Mouse (Mus musculus): ENCODE data around the gene Klhl6.
"Not testable (repeated sequence)": the region's sequence is repeated elsewhere in the genome, so short reads cannot be mapped to it uniquely, and the experiment has no call there.

The Klhl6 gene

DNA sequence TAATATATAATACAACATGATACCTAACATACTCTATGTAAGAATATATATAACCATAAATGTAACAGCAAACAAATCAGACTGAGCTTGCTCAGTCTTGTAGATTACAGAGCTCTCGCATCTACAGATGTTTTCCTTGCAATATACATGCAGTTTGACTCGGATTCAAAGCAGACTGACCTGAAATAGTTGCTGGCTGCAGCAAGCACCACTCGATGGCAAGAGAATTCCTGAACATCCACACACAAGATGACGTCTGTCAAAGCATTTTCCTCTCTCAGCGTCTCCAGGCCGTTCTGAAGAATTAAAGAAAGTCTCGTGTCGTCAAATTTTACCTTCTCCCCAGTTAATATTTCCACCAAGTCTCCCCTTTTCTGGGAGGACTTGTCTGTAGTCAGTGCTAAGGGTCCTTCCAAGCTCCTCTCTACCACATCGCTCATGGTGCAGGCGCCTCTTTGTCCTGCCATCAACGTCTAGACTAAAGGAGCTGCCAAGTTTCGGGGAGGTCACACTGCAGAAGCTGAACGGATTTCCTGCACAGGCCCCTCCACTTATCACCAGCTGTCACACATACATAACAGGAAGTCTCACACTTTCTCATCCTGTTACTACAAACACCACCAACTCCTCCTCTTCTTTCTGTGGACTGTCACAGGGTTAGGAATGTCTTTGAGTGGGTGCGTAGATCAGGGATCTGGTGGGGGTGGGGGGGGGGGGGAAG, at the start of gene Klhl6:
Gene Klhl6, minus strand, starts transcription at position 501 of the 721 bp plus-strand sequence.
- in situ Hi-C loops (cut with MseI, MboI): no loop called here

DNA sequence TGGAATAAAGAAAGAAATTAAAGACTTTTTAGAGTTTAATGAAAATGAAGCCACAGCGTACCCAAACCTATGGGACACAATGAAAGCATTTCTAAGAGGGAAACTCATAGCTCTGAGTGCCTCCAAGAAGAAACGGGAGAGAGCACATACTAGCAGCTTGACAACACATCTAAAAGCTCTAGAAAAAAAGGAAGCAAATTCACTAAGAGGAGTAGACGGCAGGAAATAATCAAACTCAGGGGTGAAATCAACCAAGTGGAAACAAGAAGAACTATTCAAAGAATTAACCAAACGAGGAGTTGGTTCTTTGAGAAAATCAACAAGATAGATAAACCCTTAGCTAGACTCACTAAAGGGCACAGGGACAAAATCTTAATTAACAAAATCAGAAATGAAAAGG, 44.4 kb upstream of the Klhl6 start:
- in situ Hi-C loops (cut with MseI, MboI): not testable (repeated sequence)

DNA sequence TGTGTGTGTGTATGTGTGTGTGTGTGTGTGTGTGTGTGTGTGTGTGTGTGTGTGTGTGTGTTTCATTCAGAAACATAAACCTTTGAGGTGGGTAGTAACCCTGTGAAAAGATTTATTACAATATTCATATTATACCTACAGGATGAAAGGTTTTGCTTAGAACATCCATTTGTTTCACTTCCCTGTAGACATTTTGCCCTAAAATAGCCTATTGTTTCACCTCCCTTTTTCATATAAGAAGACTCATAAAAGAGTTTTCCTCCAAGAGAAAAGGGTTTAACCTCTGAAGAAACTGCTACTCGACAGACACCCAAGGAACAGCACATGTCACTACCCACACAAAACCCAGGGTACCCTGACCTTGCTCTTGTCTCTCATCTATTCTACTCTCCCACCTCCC, 40.0 kb upstream of the Klhl6 start:
- in situ Hi-C loops (cut with MseI, MboI): no loop called here

DNA sequence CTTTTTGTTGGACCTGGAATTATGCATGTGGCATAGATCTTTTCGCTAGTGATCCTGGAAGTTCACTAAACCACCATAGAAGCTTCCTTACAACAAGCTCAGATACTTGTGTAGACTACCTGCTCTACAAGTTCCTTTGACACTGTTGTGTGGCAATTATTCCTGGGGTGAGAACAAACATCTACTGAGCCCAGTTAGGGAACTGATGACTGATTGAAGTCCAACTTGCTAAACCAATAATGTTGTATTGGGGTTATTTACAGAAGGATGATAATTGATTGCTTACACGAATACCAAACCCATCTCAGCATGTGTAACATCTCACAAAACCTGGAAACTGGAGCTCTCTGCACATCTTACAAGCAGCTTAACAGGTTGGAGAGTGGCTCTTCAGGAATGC, 39.0 kb upstream of the Klhl6 start:
- in situ Hi-C loops (cut with MseI, MboI): no loop called here

DNA sequence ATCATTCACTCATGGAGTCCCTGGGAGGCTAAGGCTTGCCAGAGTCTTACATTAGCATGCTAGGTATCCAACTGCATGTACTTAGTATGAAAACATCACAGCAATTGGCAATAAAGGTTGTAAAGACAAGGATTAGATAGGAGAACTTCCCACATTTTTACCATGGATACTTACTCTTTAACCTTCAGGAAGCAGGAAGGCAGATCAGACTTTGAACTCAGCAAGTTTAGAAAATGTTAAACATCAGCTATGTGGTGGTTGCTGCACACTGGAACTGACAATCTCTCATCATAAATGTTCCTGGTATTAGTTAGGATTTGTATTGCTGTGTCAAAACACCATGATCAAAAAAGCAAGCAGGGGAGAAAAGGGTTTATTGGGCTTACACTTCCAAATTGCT, 29.8 kb upstream of the Klhl6 start:
- in situ Hi-C loops (cut with MseI, MboI): no loop called here

DNA sequence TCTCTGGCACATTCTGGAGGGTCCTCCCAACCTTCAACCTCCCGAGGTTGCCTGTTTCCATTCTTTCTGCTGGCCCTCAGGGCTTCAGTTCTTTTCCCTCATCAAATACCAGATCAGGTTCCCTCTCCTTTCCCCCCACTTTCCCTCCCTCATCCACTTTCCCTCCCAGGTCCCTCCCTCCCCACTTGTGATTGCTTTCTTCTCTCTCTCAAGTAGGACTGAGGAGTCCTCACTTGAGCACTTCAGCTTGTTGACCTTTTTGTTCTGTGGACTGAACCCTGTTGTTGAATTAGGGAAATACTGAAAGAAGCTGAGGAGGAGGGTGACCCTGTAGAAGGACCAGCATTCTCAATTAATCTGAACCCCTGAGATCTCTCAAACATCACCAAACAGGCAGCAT, 23.2 kb upstream of the Klhl6 start:
- in situ Hi-C loops (cut with MseI, MboI): no loop called here

DNA sequence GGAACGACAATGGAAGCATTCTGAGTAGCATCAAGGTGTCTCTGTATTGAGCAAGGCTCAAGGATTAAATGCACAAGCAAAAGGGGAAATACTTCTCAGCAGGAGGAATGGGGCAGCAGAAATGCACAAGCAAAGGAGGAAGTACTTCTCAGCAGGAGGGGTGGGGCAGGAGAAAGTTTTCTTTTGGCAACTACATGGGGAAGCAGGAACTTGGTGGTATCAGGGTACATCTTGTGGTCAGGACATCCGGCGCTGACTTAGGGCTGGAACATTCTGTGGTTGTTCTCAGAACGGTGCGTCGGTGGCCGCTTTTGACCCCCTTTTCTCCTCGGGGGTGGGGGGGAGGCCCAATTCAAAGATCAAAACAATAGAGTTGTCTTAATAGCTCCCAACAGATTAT, 17.4 kb upstream of the Klhl6 start:
- in situ Hi-C loops (cut with MseI, MboI): not testable (repeated sequence)

DNA sequence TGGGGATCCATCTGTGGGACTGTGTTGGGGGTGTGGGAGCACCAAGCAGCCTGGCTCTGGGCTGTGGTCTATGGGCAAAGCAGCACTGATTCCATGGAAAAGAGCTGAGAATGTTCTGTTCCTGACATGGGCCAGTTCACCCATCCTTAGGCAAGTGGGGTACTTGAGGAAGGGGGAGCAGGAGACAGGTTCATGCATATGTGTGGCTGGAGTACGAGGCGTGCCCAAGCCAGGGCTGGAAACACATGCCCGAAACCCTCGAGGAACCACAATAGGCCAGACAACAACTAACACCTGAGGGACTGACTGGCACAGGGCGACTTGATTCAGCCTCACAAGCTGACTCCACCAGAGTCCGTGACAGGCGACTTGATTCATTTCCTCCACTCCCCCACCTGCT, 14.8 kb upstream of the Klhl6 start:
- in situ Hi-C loops (cut with MseI, MboI): no loop called here

DNA sequence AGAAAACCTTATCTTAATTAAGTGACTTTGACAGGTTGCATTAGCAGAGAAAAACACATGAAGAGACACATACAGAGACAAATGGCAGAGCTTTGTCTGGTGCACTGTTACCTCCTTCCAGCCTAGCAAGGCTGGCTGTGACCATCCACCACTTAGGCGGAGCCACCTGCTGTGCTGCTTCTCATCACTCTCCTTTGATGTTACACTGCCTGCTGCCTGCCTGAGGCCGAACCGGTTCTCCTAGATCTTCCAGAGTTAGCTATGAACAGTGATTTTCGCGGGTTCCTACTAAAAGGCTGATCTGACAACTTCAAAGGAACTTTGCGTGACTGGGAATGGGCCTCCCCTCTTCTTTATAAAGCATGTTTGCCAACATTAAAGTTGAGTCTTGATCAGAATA, 14.1 kb upstream of the Klhl6 start:
- in situ Hi-C loops (cut with MseI, MboI): not testable (repeated sequence)

DNA sequence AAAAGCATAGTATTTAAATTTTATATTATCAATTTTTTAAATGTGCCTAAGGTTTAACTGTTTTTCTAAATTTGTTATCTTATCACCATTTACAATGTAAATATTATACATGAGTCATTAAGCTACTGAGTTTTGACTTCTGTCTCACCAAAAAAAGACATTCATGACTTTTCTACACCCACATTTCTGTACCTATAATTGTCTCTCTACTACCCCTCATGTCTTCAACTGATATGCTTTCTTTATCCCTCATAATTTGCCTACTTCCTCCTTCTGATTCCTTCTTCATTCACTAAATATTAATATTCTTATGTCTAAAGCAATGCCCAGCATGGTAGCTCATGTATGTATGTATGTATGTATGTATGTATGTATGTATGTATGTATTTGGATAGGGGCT, 13.0 kb upstream of the Klhl6 start:
- in situ Hi-C loops (cut with MseI, MboI): no loop called here

DNA sequence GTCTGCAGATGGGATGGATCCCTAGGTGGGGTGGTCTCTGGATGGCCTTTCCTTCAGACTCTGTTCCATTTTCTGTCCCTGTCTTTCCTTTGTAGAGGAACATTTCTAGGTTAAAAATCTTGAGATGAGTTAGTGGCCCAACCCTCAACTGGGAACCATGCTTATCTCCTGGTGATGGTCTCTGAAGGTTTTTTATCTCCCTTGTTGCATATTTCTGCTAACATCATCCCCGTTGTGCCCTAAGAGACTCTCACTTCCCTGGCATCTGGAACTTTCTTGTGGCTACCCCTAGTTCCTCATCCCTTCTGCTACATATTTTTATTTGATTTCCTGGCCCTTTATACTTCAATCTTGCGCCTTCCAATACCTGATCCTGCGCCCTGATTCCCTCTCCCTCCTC, 10.4 kb upstream of the Klhl6 start:
- in situ Hi-C loops (cut with MseI, MboI): no loop called here

DNA sequence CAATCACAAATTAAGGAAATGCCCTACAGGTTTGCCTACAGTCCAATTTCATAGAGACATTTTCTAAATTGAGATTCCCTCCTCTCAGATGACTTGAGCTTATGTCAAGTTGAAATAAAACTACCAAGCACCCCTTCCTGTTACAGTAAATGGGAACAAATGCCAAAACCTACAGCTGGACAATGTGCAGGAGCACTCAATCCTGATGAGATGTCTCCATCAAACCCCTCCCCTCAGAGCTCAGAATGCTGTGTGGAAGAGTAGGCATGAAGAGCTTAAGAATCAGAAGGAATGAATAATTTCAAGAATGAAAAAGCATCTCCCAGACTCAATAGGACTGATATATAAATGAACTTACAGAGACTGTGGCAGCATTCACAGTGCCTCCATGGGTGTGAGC, 7.7 kb upstream of the Klhl6 start:
- in situ Hi-C loops (cut with MseI, MboI): no loop called here

DNA sequence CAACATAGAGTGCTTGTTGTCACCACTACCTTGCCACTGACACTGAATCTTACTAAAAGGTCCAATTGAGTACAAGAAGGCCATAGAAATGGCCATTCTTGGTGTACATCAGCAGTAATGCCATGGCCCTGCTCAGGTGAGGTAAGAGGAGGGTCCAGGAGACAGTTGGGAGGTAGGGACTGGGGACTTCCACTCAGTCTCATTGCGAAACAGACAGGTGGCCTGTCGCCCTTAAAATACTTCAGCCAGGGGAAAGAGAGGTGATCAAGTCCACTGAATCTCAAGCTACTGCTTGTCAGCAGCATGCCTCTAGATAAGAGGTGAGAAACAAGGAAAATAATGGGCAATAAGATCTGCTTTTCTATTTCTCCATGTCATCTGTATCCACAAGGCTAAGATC, 4.8 kb upstream of the Klhl6 start:
- in situ Hi-C loops (cut with MseI, MboI): no loop called here

DNA sequence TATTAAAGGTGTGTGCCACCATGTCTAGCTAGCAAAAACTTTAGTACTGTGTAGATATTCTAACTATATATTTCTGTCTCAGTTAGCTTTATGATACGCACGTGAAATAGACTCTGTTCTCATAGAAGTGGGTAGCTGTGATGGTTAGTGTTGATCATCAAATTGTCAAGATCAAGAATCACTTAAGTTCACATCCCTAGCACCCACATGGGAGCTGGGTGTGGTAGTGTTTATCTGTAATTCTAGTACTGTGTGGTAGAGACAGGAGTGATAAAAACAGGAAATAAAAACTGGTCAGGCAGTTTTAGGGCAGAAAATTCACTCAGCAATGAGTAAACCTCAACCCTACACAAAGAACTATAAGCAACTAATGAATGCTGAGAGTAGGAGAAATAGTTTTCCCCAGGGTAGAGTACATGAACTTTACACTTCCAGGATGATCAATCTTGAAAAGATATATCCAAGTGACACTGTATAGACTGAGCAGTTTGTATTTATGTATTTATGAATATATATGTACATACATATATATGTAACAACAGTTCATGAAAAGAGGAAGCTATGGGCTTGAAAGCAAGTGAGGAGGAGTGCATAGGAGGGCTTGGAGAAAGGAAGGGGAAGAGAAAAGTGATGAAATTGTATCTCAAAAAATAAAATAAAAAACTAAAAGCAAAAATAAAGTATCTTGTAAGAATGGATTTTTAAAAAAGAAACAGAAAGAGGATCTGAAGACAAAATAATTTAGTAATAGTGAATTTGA, 2.2 kb upstream of the Klhl6 start:
- in situ Hi-C loops (cut with MseI, MboI): no loop called here

DNA sequence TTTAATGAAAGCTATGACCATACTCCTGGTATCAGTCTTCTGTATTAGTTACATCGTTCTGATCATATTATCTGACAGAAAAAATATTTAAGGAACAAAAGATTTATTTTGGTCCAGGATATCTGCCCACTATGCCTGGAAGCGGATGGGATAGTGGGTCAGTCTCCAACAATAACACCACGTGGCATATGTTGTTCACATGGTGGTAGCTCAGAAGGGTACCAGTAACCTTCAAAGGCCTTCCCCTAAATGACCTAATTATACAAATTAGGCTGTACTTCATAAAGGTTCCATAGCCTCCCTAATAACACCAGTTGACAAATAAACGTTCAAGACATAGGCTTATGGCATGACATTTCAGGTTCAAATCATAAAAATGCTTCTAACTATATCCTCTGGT, 722 bp upstream of the Klhl6 start:
- in situ Hi-C loops (cut with MseI, MboI): no loop called here

DNA sequence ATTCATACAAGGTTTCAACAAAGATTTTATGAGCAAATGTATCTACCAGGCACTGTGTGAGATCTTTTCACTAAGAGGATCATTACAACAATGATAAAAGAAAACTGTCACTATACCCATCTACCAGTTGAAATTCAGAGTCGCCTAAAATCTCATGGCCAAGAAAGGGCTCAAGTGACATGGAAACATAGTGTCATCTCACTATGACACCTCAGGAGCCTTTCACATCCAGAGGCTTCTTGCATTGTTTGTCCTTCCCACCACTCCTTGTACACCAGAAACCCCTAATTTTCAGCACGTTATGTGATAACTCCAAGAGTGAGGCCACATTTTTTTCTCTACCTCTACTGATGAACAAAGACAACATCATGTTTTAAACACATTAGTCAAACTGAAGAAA, 1.2 kb downstream of the Klhl6 start:
- in situ Hi-C loops (cut with MseI, MboI): no loop called here

DNA sequence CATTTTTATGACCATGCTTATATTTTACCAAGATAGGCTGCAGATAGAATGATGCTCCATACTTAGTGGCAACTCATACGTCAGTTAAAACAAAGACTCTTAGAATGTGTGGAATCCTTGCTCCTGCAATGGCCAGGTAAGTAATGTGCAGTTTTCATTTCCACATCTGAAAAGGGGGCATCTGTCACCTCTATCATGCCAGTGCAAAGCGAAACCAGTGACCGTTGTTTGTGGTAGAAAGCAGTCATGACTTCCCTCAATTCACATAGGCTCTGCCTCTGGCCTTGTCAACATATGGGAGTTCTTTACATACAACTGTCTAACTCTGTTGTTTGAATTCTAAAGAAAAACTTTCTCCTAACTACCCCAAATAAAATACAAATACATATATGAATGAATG, 1.8 kb downstream of the Klhl6 start:
- in situ Hi-C loops (cut with MseI, MboI): no loop called here

DNA sequence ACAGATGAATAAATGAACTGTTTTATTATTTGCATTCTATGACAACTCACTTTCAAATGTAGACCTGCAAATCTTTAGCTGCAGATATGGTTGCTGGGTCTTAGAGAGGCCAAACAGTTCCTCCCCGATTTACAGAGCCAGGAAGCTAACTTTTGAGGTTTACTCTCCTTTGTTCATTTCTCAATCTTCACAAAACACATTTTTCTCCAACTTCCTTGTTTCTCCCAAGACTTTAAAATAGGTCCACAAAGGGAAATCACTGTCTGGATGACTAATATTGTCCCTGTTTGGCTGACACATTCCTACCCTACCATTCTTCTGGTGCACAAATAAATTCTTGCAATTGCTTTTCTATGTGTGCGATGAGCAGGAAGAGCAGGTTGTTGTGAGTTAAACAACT, 3.1 kb downstream of the Klhl6 start:
- in situ Hi-C loops (cut with MseI, MboI): no loop called here

DNA sequence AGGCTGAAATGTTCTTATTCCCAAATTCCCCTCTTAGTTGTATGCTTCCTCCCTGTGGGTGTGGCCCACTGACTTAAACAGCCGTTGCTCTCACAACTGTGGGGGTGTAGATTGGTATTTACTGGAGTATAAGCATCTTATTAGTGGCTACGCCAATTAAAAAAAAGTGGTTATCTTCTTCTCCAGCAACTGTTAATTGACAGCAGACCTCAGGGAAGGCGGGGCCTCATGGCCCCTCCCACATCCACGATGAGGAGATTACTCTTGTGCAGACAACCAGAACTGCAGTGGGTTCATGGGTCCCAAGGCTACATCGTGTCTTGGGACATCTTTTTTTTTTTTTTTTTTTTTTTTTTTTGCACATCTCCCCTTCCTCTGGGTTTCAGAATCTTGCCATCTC, 5.6 kb downstream of the Klhl6 start:
- in situ Hi-C loops (cut with MseI, MboI): no loop called here

DNA sequence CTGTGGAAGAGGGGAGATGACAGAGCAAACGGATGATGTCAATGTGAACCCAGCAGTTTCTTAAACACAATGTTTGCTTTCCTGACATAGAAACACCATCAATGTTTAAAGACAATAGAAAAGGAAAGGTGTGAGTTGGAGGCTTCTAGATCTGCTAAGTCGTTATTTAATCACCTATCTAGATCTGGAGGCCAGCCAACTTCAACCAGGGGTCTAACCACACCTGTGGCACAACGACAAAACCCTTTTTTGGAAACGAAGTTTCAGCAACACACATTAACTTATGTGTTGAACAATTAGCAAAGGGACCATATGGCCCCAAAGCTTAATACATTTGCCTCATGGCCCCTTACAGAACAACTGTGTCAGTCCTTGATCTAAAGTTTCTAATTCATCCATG, 6.0 kb downstream of the Klhl6 start:
- in situ Hi-C loops (cut with MseI, MboI): no loop called here

DNA sequence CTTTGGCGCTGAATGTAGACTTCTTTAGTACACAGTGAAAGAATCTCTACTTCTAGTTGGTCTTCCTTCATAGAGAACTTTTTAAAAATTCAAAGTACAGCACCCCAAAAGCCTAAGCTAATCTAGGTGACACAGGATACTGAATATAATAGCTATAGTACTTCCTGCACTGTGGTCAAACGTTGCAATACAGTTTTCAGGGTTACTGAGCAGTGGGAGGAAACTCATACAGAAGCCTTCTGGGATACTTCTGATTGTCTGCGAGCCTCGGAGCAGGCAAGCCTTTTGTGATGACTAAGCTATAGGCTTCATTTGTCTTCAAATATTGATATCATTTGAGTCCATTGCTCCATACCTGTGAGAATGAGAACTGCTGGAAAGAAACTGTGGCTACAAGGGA, 7.4 kb downstream of the Klhl6 start:
- in situ Hi-C loops (cut with MseI, MboI): no loop called here

DNA sequence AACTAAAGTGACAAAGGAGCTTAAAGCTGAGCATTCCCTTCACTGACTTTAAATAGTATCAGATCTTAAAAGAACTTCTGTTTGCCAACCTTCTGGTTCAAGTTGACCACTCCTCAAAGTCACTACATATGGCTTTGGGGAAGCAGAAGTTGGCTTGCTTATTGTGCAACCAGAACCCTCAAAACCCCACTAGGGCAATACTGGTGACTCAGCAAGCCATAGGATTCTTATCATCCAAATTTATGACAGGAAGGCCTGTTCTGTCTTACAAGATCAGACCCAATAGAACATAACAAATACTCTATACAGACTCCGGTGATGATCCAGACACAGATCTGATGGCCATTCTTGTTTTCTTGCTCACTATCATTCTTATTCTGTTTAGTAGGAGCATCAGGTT, 9.4 kb downstream of the Klhl6 start:
- in situ Hi-C loops (cut with MseI, MboI): no loop called here

DNA sequence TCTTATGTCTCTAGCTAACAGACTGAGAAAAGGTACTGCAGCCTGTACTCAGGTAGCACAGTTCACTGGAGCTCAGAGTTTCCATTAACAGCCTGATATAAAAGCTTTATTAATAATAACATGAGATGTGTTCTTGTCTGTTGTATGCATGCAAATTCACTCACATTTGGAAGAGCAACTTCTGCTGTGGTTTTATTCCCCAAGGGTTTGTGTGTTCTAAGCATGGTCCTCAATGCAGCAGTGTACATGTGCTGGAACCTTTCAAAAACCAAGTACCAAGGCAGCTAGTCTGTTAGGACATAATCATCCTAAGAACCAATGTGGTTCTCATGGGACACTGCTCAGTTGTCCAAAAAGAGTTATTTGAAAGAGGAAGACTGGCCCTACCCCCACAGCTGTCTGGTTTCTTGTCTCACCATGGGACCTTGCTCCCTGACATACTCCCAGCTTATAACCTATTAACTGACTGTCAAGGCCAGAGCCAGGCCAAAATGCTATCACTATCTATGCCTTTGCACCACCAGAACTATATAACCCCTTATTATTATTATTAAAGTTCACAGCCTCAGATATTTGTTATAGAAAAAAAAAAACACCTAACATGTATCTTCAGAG, 10.0 kb downstream of the Klhl6 start:
- in situ Hi-C loops (cut with MseI, MboI): no loop called here
